Mouse (Mus musculus): ENCODE results near the gene Sec11a. TPM values are rescaled to one million over a fixed set of nuclear protein-coding genes. Genes with fewer than 3 reads are reported as not detected.

Sec11a gene
- polyA plus RNA-seq, 1 experiment: not detected

- peak overlapping the region; percentile 39 for H3K4me3 ChIP-seq (ENCODE audit: insufficient read depth, low read depth, low read length)
- H3K27ac ChIP-seq (ENCODE audit: insufficient read depth, low read depth, low read length): no peak overlapping the region
- H3K4me1 ChIP-seq (ENCODE audit: control insufficient read depth, insufficient read depth, low read length): peaks cover 19% of the 10 kb centered on the region
- WGBS: under 1% methylated on average over 13 of the region's 13 CpGs
- TF ChIP-seq CTCF (IDR thresholded peaks at IDR 0.05; ENCODE audit: insufficient read depth, low read depth, low read length): no peak
- TF ChIP-seq POLR2A (IDR thresholded peaks at IDR 0.05; ENCODE audit: insufficient read depth, low read depth, low read length): no peak
These were observed 87.4 kb downstream of the Sec11a start for GRCm38 (mm10) chr7:80860227-80860626.

DNA sequence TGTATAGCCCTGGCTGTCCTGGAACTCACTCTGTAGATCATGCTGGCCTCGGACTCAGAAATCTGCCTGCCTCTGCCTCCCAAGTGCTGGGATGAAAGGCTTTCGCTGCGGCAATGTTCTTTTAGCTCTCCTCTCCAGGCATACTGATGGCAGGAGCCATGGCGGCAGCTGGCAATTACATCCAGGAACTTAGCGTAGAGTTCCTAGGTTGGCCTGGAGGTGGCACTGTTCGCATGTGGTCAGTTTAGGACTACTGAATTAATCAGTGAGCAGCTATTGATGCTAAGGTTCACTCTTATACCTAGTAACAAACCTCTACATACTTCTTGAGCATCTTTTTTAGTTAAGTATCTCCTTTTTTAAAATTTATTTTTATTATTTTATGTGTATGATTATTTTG lies 90.4 kb downstream of the Sec11a start:
- H3K4me1 ChIP-seq (ENCODE audit: control insufficient read depth, insufficient read depth, low read length): no peaks in the 10 kb centered on the region
- no peak overlapping the region for H3K27ac ChIP-seq (ENCODE audit: insufficient read depth, low read depth, low read length)
- TF ChIP-seq POLR2A (IDR thresholded peaks at IDR 0.05; ENCODE audit: insufficient read depth, low read depth, low read length) (no peak), CTCF (IDR thresholded peaks at IDR 0.05; ENCODE audit: insufficient read depth, low read depth, low read length) (peak; percentile 32; the same call in 1 of the 2 replicates)
- no peak overlapping the region for H3K4me3 ChIP-seq (ENCODE audit: insufficient read depth, low read depth, low read length)
- WGBS: 22% methylated on average over 6 of the region's 6 CpGs

DNA sequence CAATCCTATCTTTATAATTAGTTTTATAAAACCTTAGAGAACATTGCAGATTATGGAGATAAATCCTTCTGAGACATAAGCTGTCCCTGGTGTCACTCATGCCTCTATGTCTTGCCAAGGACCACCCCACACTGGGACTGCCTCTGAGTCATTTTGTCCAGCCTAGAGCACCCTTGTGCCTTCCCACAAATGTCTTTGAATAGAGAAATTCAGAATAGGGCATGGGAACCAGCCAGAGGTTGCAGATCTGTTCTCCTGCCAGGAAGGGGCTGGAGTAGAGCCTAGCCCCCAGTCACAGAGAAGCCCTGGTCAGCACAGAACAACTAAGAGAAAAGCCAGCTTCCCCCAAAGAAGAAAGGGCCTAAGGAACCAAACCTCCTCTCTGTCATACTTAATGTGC lies 92.3 kb downstream of the Sec11a start:
- Histone ChIP-seq H3K27ac (ENCODE audit: insufficient read depth, low read depth, low read length) (no peak overlapping the region), H3K4me1 (ENCODE audit: control insufficient read depth, insufficient read depth, low read length) (no peaks in the 10 kb centered on the region), H3K4me3 (ENCODE audit: insufficient read depth, low read depth, low read length) (no peak overlapping the region)
- TF ChIP-seq CTCF (IDR thresholded peaks at IDR 0.05; ENCODE audit: insufficient read depth, low read depth, low read length): no peak

Other genes starting within 250 kb of the Sec11a start
- gene Iqgap1, start 121.8 kb downstream of the Sec11a start, polyA plus RNA-seq (2012; ENCODE audit: insufficient read depth, insufficient read length, low replicate concordance, missing spikeins): not detected in 2 replicates
- gene Zscan2, start 86.9 kb downstream of the Sec11a start, polyA plus RNA-seq (2012; ENCODE audit: insufficient read depth, insufficient read length, low replicate concordance, missing spikeins): not detected in 2 replicates
- not detected in 2 replicates for gene Wdr73, start 46.5 kb downstream of the Sec11a start, polyA plus RNA-seq (2012; ENCODE audit: insufficient read depth, insufficient read length, low replicate concordance, missing spikeins)
- not detected in 2 replicates for gene Nmb, start 42.7 kb downstream of the Sec11a start, polyA plus RNA-seq (2012; ENCODE audit: insufficient read depth, insufficient read length, low replicate concordance, missing spikeins)
- gene Zfp592, start 45.9 kb upstream of the Sec11a start, polyA plus RNA-seq (2012; ENCODE audit: insufficient read depth, insufficient read length, low replicate concordance, missing spikeins): not detected in 2 replicates
- not detected in 2 replicates for gene Alpk3, start 109.8 kb upstream of the Sec11a start, polyA plus RNA-seq (2012; ENCODE audit: insufficient read depth, insufficient read length, low replicate concordance, missing spikeins)
- gene Slc28a1, start 167.0 kb upstream of the Sec11a start, polyA plus RNA-seq (2012; ENCODE audit: insufficient read depth, insufficient read length, low replicate concordance, missing spikeins): not detected in 2 replicates

All from olfactory bulb, adult 2 months (tissue).